Mouse (Mus musculus): ENCODE measurements around the gene Zfp69. TPM values are rescaled to one million over a fixed set of nuclear protein-coding genes. Genes with fewer than 3 reads are reported as not detected.
A peak's percentile ranks its signal among the peaks of the same experiment; 100 is the strongest.

Gene Zfp69
- total and polyA plus RNA-seq, 3 experiments = 2.0 to 4.3 TPM; not detected in 1

GRCm38 (mm10) chr4:120880731-120881432, 70.6 kb downstream of the Zfp69 start:
- Histone ChIP-seq H3K4me1 (ENCODE audit: control insufficient read depth in 1 of 2, insufficient read depth in 2 of 2, low read length in 2 of 2) (peaks cover 0 to 8% of the 10 kb centered on the region in 2 experiments; a peak in 2 of 4 replicates), H3K9ac (ENCODE audit: control insufficient read depth, low read depth, low read length, poor library complexity, severe bottlenecking) (no peak overlapping the region), H3K79me2 (ENCODE audit: control insufficient read depth, insufficient read depth, low read length, poor library complexity) (no peaks in the 10 kb centered on the region), H3K36me3 (ENCODE audit: control insufficient read depth in 1 of 2, insufficient read depth in 2 of 2, low read length in 2 of 2) (peaks cover 0 to 5% of the 10 kb centered on the region in 2 experiments; a peak in 1 of 4 replicates), H3K27ac (ENCODE audit: control insufficient read depth, low read depth, low read length) (no peak overlapping the region), H3K27me3 (ENCODE audit: control insufficient read depth in 1 of 2, insufficient read depth in 2 of 2, low read length in 2 of 2) (peaks cover 0 to 8% of the 10 kb centered on the region in 2 experiments; a peak in 2 of 4 replicates), H3K9me3 (replicated peaks; ENCODE audit: insufficient read depth, low read length) (no peaks in the 10 kb centered on the region), H3K4me3 (ENCODE audit: control insufficient read depth in 1 of 2, insufficient read depth in 1 of 2, low read depth in 2 of 2, low read length in 2 of 2) (no peak overlapping the region)
- DNase-seq (ENCODE audit: low read depth, low spot score) = peak; percentile 77
- TF ChIP-seq ELF1 (IDR thresholded peaks at IDR 0.05; ENCODE audit: low read depth, low read length) (no peak), POLR2AphosphoS2 (IDR thresholded peaks at IDR 0.05; ENCODE audit: low read length) (no peak), MAFK (IDR thresholded peaks at IDR 0.05; ENCODE audit: borderline replicate concordance, low read depth, low read length) (peak; percentile 29; the same call in 1 of the 2 replicates), SMC3 (IDR thresholded peaks at IDR 0.05; ENCODE audit: low read depth, low read length) (no peak), EP300 (IDR thresholded peaks at IDR 0.05; ENCODE audit: low read depth in 1 of 2, low read length in 2 of 2) (peak; percentile 25 to 31; a peak in 1 of 4 replicates), ZNF384 (IDR thresholded peaks at IDR 0.05; ENCODE audit: low read depth, low read length) (no peak), TBP (IDR thresholded peaks at IDR 0.05; ENCODE audit: low read depth, low read length) (no peak)

Other genes with a start within 250 kb of the Zfp69 start
- gene Kcnq4, start 203.1 kb downstream of the Zfp69 start, total RNA-seq (2012; rRNA removed) = not detected in 2 replicates
- under 1 TPM in 1 of 2 experiments, not detected in 1; 0.07 TPM for gene Kcnq4, start 203.1 kb downstream of the Zfp69 start, polyA plus RNA-seq (2012; ENCODE audit: insufficient read depth in 1 of 2, insufficient read length in 2 of 2, low read depth in 1 of 2, low replicate concordance in 2 of 2, missing spikeins in 1 of 2)
- 39.5 and 45.9 TPM in 2 replicates for gene Nfyc, start 120.1 kb downstream of the Zfp69 start, total RNA-seq (2012; rRNA removed)
- 100 to 1,000 TPM in 1 of 2 experiments, 10 to 100 TPM in 1; 64.8 to 178 TPM for gene Nfyc, start 120.1 kb downstream of the Zfp69 start, polyA plus RNA-seq (2012; ENCODE audit: insufficient read depth in 1 of 2, insufficient read length in 2 of 2, low read depth in 1 of 2, low replicate concordance in 2 of 2, missing spikeins in 1 of 2)
- gene Rims3, start 96.9 kb downstream of the Zfp69 start, total RNA-seq (2012; rRNA removed) = not detected in 2 replicates
- under 1 TPM in 1 of 2 experiments, not detected in 1; 0.07 TPM for gene Rims3, start 96.9 kb downstream of the Zfp69 start, polyA plus RNA-seq (2012; ENCODE audit: insufficient read depth in 1 of 2, insufficient read length in 2 of 2, low read depth in 1 of 2, low replicate concordance in 2 of 2, missing spikeins in 1 of 2)
- 17.8 and 18.1 TPM in 2 replicates for gene Exo5, start 26.7 kb downstream of the Zfp69 start, total RNA-seq (2012; rRNA removed)
- gene Exo5, start 26.7 kb downstream of the Zfp69 start, polyA plus RNA-seq (2012; ENCODE audit: insufficient read depth in 1 of 2, insufficient read length in 2 of 2, low read depth in 1 of 2, low replicate concordance in 2 of 2, missing spikeins in 1 of 2) = 10 to 100 TPM in 1 of 2 experiments, not detected in 1; 20.6 TPM
- 33.8 and 36.5 TPM in 2 replicates for gene Smap2, start 65.5 kb upstream of the Zfp69 start, total RNA-seq (2012; rRNA removed)
- 100 to 1,000 TPM in 1 of 2 experiments, 10 to 100 TPM in 1; 83.5 to 118 TPM for gene Smap2, start 65.5 kb upstream of the Zfp69 start, polyA plus RNA-seq (2012; ENCODE audit: insufficient read depth in 1 of 2, insufficient read length in 2 of 2, low read depth in 1 of 2, low replicate concordance in 2 of 2, missing spikeins in 1 of 2)
- 0.12 TPM in 1 of 2 replicates, not detected in the other for gene Col9a2, start 87.7 kb upstream of the Zfp69 start, total RNA-seq (2012; rRNA removed)
- gene Col9a2, start 87.7 kb upstream of the Zfp69 start, polyA plus RNA-seq (2012; ENCODE audit: insufficient read depth in 1 of 2, insufficient read length in 2 of 2, low read depth in 1 of 2, low replicate concordance in 2 of 2, missing spikeins in 1 of 2) = not detected
- 33.9 and 37.6 TPM in 2 replicates for gene Zmpste24, start 146.5 kb upstream of the Zfp69 start, total RNA-seq (2012; rRNA removed)
- 10 to 100 TPM; 44.7 to 70.6 TPM for gene Zmpste24, start 146.5 kb upstream of the Zfp69 start, polyA plus RNA-seq (2012; ENCODE audit: insufficient read depth in 1 of 2, insufficient read length in 2 of 2, low read depth in 1 of 2, low replicate concordance in 2 of 2, missing spikeins in 1 of 2)
- not detected in 2 replicates for gene Tmco2, start 157.5 kb upstream of the Zfp69 start, total RNA-seq (2012; rRNA removed)
- gene Tmco2, start 157.5 kb upstream of the Zfp69 start, polyA plus RNA-seq (2012; ENCODE audit: insufficient read depth in 1 of 2, insufficient read length in 2 of 2, low read depth in 1 of 2, low replicate concordance in 2 of 2, missing spikeins in 1 of 2) = not detected

Measured in MEL (cell line).